Mouse (Mus musculus) Patski (cell line): ENCODE data around the gene Fosb. TPM values are rescaled to one million over a fixed set of nuclear protein-coding genes. Genes with fewer than 3 reads are reported as not detected.

Source experiments
- ATAC-seq: fragments of 100-300 bp; one replicate; pipeline ENCODE4 v1.8.0; 2021
- CTCF ChIA-PET: fragments of 350-600 bp; sonication (Branson Sonifier 250); formaldehyde crosslinking; loops from one replicate; lab custom pipeline; 2022; ENCODE audit warnings: inconsistent platforms; lab: Charles Lee
- POLR2A ChIA-PET: fragments of 350-600 bp; sonication (Branson Sonifier 250); formaldehyde crosslinking; loops from one replicate; lab custom pipeline; 2022; ENCODE audit warnings: antibody characterized with exemption, inconsistent platforms; lab: Charles Lee
- DNase-seq: peaks from one replicate; pipeline ENCODE4 v3.0.0-alpha.2; 2011; ENCODE audit warnings: low read depth, low spot score
- H3K27me3 ChIP-seq: fragments of 371-371 bp; one replicate; pipeline ENCODE4 v1.5.1; 2021
- CTCF ChIP-seq: fragments of 100-300 bp; IDR thresholded peaks from one replicate; pipeline ENCODE4 v1.5.1; 2021
- in situ Hi-C: fragments of 300-500 bp; cut with MboI; formaldehyde crosslinking; loops from 3 replicates; pipeline ENCODE4 v1.11.1; 2018; ENCODE audit warnings: low pct_unique_long_range_greater_than_20kb, mixed read lengths
- polyA plus RNA-seq: library from polyadenylated mRNA; unstranded; gene quantifications from one replicate; pipeline ENCODE4 v1.2.3, GENCODE M21; 2021

Fosb gene
- polyA plus RNA-seq, 1 experiment from 2014 or later, result 72.9 TPM

- POLR2A ChIA-PET, result no interaction called here
- CTCF ChIA-PET, result interaction anchor here (2.8 kb wide), 1 partner anchor 35 kb away, joined by 16 read pairs; no protein-coding TSS in a partner anchor
- no peak for TF ChIP-seq CTCF
- ATAC-seq (no peak), DNase-seq (no peak)
- in situ Hi-C loops, result no loop called here
- H3K27me3 ChIP-seq, result no peaks in the 10 kb centered on the region
Observed at GRCm38 (mm10) chr7:19335583-19335982, 25.7 kb upstream of the Fosb start.

DNA sequence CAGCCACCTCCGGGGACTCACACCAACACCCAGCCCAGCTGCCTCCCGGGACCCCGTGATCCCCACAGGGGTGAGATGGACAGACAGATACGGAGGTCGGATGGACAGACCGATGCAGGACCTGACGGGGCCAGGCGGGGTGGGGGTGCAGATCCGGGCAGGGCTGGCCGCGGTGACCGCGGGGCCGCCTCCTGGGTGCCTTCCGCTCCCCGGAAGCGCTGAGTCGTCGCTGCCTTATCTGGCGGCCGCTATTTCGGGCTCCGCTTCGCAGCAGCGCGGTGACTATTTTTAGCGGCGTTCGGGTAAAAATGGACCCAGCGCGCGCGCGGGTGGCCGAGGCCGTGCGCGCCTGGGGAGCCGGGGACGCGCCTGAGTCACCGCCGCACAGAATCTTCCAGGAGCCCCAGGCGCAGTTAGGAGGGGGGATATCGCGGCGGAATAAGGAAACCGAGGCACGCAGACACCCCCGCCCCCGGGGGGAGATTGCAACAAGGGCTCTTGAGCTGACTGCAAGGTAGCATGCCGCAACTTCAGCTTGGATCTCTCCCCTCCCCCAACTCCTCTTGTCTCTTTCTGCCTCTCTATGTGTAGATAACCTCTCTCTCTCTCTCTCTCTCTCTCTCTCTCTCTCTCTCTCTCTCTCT lies 23.0 kb upstream of the Fosb start:
- POLR2A ChIA-PET, result interaction anchor here (0.8 kb wide), 1 partner anchor 29 kb away, joined by 3 read pairs; no protein-coding TSS in a partner anchor
- no peak for DNase-seq
- no peak for TF ChIP-seq CTCF
- CTCF ChIA-PET, result no interaction called here
- H3K27me3 ChIP-seq, result no peaks in the 10 kb centered on the region
- peak; percentile 40 for ATAC-seq
- in situ Hi-C loops, result no loop called here

- CTCF ChIA-PET, result no interaction called here
- no peak for TF ChIP-seq CTCF
- POLR2A ChIA-PET, result no interaction called here
- in situ Hi-C loops, result no loop called here
- no peaks in the 10 kb centered on the region for H3K27me3 ChIP-seq
- ATAC-seq, result no peak
- DNase-seq, result no peak
Observed at GRCm38 (mm10) chr7:19331910-19332309, 22.1 kb upstream of the Fosb start.

- POLR2A ChIA-PET, result interaction anchor here (0.7 to 1.3 kb wide), 3 partner anchors 9 to 20 kb away, joined by 3 to 4 read pairs (median 4); no protein-coding TSS in a partner anchor
- H3K27me3 ChIP-seq, result no peaks in the 10 kb centered on the region
- no peak for TF ChIP-seq CTCF
- in situ Hi-C loops, result no loop called here
- ATAC-seq (no peak), DNase-seq (no peak)
- CTCF ChIA-PET, result interaction anchor here (1.1 to 1.5 kb wide), 2 partner anchors 14 to 24 kb away, joined by 3 to 4 read pairs; no protein-coding TSS in a partner anchor
Observed at GRCm38 (mm10) chr7:19328425-19328824, 18.6 kb upstream of the Fosb start.

DNA sequence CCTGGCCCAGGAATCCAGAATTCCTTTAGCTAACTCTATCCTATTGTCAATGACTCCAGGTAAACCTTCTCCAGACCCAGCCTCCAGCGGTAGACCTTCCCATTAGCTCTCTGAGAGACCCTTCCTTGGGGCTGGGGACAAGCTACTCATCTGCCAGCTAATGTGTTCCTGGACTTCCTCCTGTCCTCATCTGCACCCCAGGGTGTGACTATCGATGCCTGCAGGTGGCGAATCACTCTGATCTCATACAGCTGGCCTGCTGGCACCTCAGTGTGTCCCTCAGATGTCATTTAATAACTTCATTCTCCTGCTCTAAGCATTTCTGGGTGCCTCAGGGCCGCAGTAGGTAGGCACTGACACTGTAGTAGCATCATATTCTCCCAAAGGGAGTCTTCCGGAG lies 17.9 kb upstream of the Fosb start:
- TF ChIP-seq CTCF, result no peak
- H3K27me3 ChIP-seq, result no peaks in the 10 kb centered on the region
- in situ Hi-C loops, result no loop called here

DNA sequence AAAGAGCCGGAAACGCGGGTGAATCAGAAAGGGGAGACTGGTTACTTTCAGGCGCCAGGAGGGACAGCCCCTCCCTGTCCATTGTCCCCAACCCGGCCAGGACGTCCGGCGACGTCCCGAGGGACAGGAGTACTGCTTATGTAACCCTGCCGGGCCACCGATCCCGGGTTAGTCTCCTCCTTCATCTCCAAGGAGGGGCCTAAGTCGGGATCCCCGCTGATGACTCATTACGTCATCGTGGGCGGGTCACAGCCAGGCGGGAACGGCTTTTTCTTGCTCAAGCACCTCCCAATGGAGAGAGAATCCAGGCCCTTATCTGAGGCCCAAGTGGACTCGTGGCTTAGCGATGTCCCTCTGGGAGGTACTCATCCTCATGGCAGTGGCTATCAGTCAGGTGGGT lies 17.3 kb upstream of the Fosb start:
- TF ChIP-seq CTCF, result no peak
- in situ Hi-C loops, result no loop called here
- POLR2A ChIA-PET, result interaction anchor here (1.1 to 1.3 kb wide), 2 partner anchors 10 to 18 kb away, joined by 3 to 4 read pairs; no protein-coding TSS in a partner anchor
- DNase-seq, result no peak
- CTCF ChIA-PET, result interaction anchor here (1.1 kb wide), 2 partner anchors 17 to 23 kb away, joined by 3 to 4 read pairs; partner anchors contain the start of gene Fosb
- ATAC-seq, result peak; percentile 73
- no peaks in the 10 kb centered on the region for H3K27me3 ChIP-seq

More for the DNA sequence above, 17.9 kb upstream of the Fosb start:
- DNase-seq (no peak), ATAC-seq (no peak)
- POLR2A ChIA-PET, result interaction anchor here (1.1 to 1.3 kb wide), 2 partner anchors 10 to 19 kb away, joined by 3 to 4 read pairs; no protein-coding TSS in a partner anchor
- CTCF ChIA-PET, result interaction anchor here (1.1 to 1.5 kb wide), 3 partner anchors 14 to 24 kb away, joined by 3 to 4 read pairs (median 4); partner anchors contain the start of gene Fosb

- H3K27me3 ChIP-seq, result no peaks in the 10 kb centered on the region
- no peak for TF ChIP-seq CTCF
- ATAC-seq (no peak), DNase-seq (no peak)
- ChIA-PET CTCF (no interaction called here), POLR2A (interaction anchor here (0.9 kb wide), 1 partner anchor 9 kb away, joined by 3 read pairs; no protein-coding TSS in a partner anchor)
- in situ Hi-C loops, result no loop called here
Observed at GRCm38 (mm10) chr7:19326359-19326758, 16.5 kb upstream of the Fosb start.

DNA sequence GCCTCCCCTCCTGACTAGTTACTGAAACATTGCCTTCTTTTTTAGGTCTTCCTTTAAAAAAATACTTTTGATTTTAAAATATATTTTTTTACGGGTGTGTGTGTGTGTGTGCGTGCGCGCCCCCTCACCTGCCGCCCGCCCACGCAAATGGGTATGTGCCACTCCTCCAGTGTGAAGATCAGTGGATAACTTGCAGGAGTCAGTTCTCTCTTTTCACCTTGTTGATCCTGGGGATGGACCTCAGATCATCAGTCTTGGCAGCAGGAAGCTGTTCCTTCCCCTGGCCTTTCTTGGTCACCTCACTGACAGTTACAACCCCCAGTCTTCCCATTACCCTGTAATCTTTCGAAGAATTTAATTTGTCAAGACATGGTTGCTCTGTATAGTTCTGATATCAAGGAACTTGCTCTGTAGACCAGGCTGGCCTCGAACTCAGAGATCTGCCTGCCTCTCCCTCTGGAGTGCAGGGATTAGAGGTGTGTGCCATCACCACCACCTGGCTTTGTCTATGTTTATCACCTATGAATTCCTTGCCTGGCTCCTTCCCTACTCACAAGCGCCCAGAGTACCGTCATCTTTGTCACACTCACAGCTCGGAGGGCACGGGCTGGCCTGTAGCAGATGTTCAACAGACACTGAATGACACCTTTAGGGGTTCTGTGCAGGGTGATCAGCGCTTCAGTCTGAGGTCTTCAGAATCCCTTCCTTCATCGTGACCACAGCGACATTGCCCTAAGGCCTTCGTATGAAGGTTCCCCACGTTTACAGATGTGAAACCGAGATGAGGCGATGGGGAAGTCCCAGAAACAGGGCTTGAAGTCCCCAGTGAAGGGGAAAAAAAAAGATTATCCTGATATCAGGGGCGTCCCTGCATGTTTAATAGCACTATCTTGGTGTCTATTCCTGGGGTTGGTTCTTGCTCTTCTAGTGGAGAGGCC lies 15.7 kb upstream of the Fosb start:
- ChIA-PET POLR2A (no interaction called here), CTCF (no interaction called here)
- DNase-seq (no peak), ATAC-seq (no peak)
- in situ Hi-C loops, result no loop called here
- no peak for TF ChIP-seq CTCF
- H3K27me3 ChIP-seq, result no peaks in the 10 kb centered on the region

DNA sequence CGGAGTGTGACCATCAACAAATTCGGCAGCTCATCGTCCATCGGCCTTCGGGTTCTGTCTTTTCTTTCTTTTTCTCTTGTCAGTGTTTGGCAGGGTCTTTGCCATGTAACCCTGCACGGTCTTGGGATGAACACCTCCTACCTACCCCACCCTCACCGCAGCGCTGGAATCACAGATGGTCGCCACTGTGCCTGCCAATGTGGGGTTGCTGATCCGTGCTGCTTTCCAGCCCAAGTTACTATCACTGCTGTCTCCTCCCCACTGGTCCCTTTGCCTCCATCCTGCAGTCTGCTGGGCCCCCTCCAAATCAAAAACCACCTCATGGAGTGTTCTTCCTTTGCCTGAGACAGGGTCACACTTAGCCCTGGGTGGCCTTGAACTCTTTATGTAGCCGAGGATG lies 14.4 kb upstream of the Fosb start:
- ATAC-seq, result no peak
- H3K27me3 ChIP-seq, result no peaks in the 10 kb centered on the region
- in situ Hi-C loops, result no loop called here
- DNase-seq, result no peak
- POLR2A ChIA-PET, result no interaction called here
- CTCF ChIA-PET, result no interaction called here
- no peak for TF ChIP-seq CTCF

DNA sequence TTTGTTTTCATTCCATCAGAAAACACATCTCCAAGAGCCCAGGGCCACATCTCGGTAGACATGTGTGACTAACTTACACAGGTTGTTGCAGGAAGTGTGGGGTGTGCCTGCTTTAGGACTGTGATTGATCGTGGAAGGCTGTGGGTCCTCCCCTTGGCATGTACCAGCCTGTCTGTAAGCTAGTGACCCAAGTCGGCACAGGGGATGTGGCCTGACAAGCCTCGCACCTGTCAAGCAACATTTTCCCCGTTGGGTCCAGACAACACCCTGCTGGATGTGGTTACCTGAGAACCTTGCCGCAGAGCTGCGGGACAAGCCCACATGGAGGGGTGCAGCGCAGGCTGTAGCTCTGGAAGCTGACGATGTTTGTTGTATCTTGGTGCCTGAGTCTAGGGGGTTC lies 12.6 kb upstream of the Fosb start:
- ChIA-PET CTCF (interaction anchor here (2.5 kb wide), 1 partner anchor 20 kb away, joined by 8 read pairs; no protein-coding TSS in a partner anchor), POLR2A (no interaction called here)
- no peak for TF ChIP-seq CTCF
- DNase-seq (no peak), ATAC-seq (no peak)
- in situ Hi-C loops, result no loop called here
- no peaks in the 10 kb centered on the region for H3K27me3 ChIP-seq
